Mouse (Mus musculus) megakaryocyte, embryonic 14.5 days (primary cell): ENCODE results near the gene Tbc1d2b.

Experiments used
- FLI1 ChIP-seq: IDR thresholded peaks from 2 replicates; pipeline ENCODE4 v1.6.1; 2012; ENCODE audit warnings: low read length, inconsistent platforms, mixed read lengths
- GATA1 ChIP-seq: IDR thresholded peaks from 3 replicates; pipeline ENCODE4 v1.6.1; 2012; ENCODE audit warnings: mixed read lengths, low read length, inconsistent platforms, borderline replicate concordance

GRCm38 (mm10) chr9:90171421-90171820 is 99.2 kb downstream of the Tbc1d2b start:
- TF ChIP-seq FLI1, result no peak
- no peak for TF ChIP-seq GATA1
